Mouse (Mus musculus) G1E-ER4 (cell line): Measurements from ENCODE around the gene Rps18. TPM values are rescaled to one million over a fixed set of nuclear protein-coding genes. Genes with fewer than 3 reads are reported as not detected.

ENCODE experiments used
- GATA1 ChIP-seq: IDR thresholded peaks from one replicate; pipeline ENCODE4 v1.8.0; 2012; ENCODE audit warnings: low read length, inconsistent platforms
- polyA plus RNA-seq: library from polyadenylated mRNA; stranded (reverse); fragments of >175 nt; gene quantifications from 2 replicates; pipeline ENCODE4 v1.2.3, GENCODE M21; 2012

The Rps18 gene
- polyA plus RNA-seq, 1 experiment = 364 TPM

DNA sequence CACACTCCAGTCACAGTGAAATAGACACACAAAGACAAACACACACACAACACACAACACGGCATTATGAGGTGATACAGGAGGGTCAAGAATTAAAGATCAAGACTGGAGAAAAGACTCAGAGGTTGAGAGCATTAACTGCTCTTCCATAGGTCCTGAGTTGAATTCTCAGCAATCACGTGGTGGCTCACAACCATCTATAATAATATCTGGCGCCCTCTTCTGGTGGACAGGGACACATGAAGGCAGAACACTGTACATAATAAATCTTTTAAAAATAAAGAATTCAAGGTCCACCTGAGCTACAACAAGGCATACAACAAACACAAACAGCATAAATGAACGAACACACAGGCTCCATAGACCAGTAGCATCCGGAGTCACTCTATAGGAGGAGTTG is 13.1 kb upstream of the Rps18 start:
- TF ChIP-seq GATA1 = no peak

GRCm38 (mm10) chr17:33968489-33968888 is 12.7 kb upstream of the Rps18 start:
- no peak for TF ChIP-seq GATA1

DNA sequence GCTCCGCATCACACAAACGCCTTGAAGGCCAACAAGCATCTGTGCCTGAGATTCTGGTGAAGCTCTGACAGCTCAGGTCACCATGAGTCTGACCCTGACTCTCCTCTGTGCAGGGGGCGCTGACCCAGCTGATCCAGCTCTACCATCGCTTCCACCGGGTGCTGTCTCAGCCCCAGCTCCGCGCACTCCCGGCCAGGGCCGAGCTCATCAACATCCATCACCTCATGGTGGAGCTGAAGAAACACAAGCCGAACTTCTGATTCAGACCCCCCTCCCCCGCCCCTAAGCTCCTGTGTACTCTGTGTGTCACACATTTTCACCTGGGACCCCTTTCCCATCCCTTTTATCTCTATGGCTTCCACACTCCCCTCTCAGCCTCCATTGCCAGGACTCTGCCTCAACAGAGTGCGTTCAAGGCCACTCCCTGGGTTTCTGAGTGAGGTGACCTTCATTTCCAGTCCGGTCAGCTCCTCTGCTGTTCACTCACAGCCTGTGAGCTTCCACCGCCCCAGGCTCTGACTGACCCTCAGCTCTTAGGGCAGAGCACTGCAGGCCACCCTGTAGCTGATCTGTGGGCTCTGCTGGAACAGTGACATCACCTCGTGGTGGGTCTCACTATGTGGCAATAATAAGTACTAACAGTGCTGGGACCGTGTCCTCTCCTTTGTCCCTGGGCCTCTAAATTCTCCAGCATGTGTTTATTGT is 10.2 kb upstream of the Rps18 start:
- no peak for TF ChIP-seq GATA1

GRCm38 (mm10) chr17:33965082-33965845 is 9.5 kb upstream of the Rps18 start:
- TF ChIP-seq GATA1 = no peak

- no peak for TF ChIP-seq GATA1
These were observed 7.1 kb upstream of the Rps18 start for GRCm38 (mm10) chr17:33962876-33963275.

DNA sequence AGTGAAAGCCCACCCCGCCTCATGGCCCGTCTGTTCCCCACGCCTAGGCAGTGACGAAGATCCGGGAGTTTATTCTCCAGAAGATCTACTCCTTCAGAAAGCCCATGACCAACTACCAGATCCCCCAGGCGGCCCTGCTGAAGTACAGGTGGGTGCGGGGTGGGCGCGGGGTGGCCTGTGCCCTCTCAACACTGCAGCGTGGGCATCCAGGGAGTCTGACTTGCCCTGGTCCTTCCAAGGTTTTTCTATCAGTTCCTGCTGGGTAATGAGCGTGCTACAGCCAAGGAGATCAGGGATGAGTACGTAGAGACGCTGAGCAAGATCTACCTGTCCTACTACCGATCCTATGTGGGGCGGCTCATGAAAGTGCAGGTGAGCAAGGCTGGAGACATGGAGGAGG is 4.1 kb upstream of the Rps18 start:
- no peak for TF ChIP-seq GATA1

GRCm38 (mm10) chr17:33959135-33959534 is 3.3 kb upstream of the Rps18 start:
- TF ChIP-seq GATA1 = no peak

- no peak for TF ChIP-seq GATA1
These were observed 2.6 kb upstream of the Rps18 start for GRCm38 (mm10) chr17:33958451-33958850.

DNA sequence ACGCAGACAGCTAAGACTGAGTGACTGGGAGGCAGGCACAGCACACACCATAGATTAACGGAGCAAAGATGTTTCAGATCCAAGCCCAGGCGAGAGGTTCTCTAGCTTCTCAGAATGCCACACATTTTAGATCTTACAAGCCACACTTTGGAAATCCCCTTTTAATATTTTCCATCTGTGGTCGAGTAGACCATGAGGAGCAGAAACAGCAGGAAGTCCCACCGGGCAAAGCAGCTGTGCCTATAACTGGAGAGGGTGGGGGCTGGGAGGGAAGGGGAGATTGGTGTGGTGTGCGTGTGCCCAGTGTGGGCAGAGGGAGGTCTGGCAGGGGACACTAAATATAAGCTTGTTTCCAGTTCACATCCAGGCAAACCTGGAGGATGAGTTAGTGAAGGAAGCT is 1.7 kb upstream of the Rps18 start:
- no peak for TF ChIP-seq GATA1

GRCm38 (mm10) chr17:33956336-33956735 is 535 bp upstream of the Rps18 start:
- no peak for TF ChIP-seq GATA1

GRCm38 (mm10) chr17:33954646-33955554 is 901 bp downstream of the Rps18 start:
- TF ChIP-seq GATA1 = no peak

DNA sequence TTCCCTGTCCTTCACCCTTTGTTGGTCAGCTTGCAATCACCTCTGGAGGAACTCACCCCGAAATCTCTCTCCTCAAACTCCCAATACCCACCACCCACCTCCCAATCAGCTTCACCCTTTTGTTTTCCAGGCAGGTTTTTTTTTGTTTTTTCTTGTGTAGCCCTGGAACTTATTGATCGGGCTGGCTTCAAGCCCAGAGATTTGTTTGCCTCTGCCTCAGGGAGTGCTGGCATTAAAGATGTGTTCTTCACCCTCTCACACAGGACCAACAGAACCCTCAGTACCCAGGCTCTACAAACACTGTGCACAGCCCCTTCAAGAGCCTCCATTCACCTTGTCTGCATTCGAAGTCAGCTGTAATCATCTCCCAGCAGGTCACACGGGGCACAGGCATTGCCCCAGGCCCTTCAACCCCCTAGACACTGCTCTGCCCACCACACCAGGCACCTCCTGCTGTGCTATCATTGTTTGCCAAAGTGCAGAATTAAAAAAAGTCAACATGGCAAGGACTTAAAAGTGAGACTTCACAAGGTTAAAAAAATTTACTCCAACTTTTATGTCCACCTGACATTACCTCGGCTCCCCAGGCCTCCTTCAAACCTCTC is 1.7 kb downstream of the Rps18 start:
- TF ChIP-seq GATA1 = no peak

GRCm38 (mm10) chr17:33953310-33953709 is 2.5 kb downstream of the Rps18 start:
- no peak for TF ChIP-seq GATA1

DNA sequence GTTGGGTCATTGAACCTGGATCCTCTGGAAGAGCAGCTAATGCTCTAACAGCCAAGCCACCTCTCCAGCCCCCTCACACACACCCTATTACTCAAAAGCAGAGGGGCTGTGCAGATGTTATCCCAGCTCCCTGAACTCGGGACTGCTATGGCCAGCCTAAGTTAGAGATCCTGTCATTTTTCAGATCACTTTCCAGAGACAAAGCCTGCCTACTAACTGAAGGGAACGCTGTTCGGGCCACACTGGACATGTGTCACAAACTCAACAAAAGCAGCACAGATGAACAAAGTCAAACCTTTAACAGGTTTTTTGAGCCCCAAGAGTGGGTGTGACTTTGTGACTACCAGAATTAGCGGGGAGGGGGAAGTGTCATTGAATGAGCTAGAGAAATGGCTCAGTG is 2.9 kb downstream of the Rps18 start:
- no peak for TF ChIP-seq GATA1

DNA sequence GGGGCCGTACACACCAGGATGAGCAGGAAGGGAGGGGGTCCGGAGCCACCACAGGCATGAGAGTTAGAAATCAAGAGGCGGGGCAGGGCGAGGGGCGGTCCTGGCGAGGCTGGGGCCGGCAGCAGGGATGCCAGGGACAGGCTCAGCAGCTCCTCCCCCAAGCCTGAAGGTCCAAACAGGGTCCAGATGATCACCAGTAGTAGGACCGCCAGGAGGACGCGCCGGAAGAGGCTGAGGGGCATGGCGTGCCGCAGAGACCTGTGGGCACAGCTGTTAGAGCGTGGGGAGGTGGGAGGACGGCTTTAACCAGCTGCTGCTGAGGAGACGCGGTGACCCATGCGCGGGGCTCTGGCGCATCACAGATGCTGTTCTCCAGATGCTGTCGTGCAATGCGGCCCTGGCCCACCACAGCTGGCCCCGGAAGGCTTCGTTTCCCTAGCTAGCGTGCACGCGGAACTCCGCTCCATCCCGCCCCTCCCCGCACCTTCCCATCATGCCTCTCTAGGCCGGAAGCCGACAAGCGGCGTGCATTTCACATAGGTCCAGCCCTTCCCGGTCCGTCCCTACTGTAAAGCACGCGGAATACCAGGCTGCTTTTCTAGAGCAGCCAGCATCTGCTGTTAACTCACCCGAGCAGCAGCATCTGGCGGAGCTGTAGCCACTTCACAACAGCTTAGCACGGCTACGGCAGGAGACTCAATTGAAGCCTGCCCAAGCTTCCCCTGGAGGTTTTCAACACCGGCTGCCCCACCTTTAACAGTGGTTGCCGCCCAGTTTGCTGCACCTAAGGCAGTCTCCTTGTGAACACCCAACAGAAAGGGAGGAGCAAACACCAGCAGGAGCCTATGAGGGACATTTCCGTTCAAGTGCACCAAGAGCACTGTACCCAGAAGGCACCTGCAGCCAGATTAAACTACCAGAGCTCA is 4.5 kb downstream of the Rps18 start, which contains the start of gene B3galt4:
Gene B3galt4 (minus strand): TSS at position 468 of the 926 bp plus-strand sequence.
- TF ChIP-seq GATA1 = no peak
